Mouse (Mus musculus): ENCODE results near the gene Tmem211. TPM values are rescaled to one million over a fixed set of nuclear protein-coding genes. Genes with fewer than 3 reads are reported as not detected.

Tmem211 gene
- total RNA-seq, 1 experiment = 0.22 TPM

DNA sequence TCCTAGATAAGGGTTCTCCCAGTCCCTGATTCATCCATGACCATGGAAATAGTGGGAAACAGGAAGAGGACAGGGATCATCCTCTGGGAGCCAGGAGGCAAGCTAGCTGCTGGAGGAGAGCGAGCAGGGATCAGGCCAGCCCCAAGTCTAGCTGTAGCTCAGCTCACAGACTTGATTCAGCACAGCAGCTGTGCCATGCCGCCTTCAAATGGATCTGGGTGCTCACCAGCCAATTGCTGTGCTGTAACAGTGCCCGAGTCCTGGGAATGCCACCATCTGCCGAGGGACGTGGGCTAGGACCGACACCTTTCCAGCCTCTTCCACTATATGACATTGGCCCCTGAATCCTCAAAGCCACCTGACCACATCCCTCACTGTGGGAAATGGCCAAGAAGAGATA lies 30.8 kb upstream of the Tmem211 start:
- no peak for DNase-seq (ENCODE audit: low read depth, low spot score)
- Histone ChIP-seq H3K36me3 (ENCODE audit: control insufficient read depth, insufficient read depth, low read length, poor library complexity, severe bottlenecking) (no peaks in the 10 kb centered on the region), H3K9ac (ENCODE audit: insufficient read depth, low read depth, low read length, poor library complexity, severe bottlenecking) (no peak overlapping the region), H3K4me1 (ENCODE audit: control insufficient read depth in 2 of 2, insufficient read depth in 2 of 2, low read length in 2 of 2, poor library complexity in 1 of 2) (peaks cover 11 to 15% of the 10 kb centered on the region in 2 experiments), H3K27ac (ENCODE audit: insufficient read depth, low read depth, low read length, poor library complexity, severe bottlenecking) (no peak overlapping the region), H3K9me3 (ENCODE audit: control insufficient read depth, insufficient read depth, low read depth, low read length) (no peaks in the 10 kb centered on the region), H3K4me3 (ENCODE audit: insufficient read depth in 1 of 2, low read depth in 1 of 2, low read length in 2 of 2, poor library complexity in 1 of 2, severe bottlenecking in 1 of 2) (no peak overlapping the region)
- no peak for TF ChIP-seq ZNF384 (IDR thresholded peaks at IDR 0.05; ENCODE audit: low read depth, low read length)
- TF ChIP-seq HCFC1 (IDR thresholded peaks at IDR 0.05; ENCODE audit: borderline replicate concordance, insufficient read depth, low read length) = no peak
- no peak for TF ChIP-seq MAFK (IDR thresholded peaks at IDR 0.05; ENCODE audit: insufficient read depth, low read depth, low read length)
- TF ChIP-seq ZC3H11A (IDR thresholded peaks at IDR 0.05; ENCODE audit: borderline replicate concordance, low read depth, low read length) = no peak
- in situ Hi-C loops (cut with MboI; ENCODE audit: low sequenced_read_pairs in 2 of 2, unreplicated experiment in 2 of 2) = no loop called here

DNA sequence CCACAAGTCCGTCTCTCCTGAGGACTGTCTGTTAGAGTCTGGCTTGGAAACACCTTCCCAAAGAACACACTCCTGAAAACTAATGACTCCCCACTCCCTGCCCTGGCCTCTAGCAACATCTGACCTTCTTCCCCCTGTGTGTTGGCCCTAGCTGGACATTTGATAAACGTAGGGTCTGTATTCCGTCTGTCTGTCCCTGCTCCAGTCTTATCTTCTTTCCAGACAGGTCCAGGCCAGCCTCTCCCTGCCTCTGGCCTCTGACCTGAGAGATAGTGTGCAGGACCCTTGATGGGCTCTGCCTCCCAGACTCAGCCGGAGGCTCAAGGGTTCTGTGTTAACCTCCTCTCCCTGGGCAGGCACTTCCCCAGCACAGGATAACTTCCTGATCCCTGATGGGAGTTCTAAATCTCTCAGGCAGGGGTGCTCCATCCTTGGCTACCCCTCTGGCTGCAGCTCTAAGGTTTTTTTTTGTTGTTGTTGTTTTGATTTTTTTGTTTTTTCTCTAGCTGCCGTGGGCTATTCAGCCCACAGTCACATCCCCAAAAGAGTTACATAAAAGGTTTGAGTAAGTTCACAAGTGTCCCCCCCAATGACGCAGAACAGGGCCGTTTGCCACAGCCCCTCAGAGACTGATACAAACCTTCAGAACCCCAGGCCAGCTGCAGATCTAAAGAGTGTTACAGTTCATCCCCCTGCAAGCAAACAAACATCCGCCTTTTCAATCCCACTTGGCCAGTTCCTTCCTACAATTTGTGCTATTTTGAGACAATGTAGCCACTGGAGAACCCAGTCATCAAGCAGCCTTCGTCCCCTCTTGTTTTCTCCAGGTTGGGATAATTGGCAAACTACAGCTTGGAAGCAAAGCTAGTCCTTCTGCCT lies 29.6 kb upstream of the Tmem211 start:
- no peak for TF ChIP-seq MAFK (IDR thresholded peaks at IDR 0.05; ENCODE audit: insufficient read depth, low read depth, low read length)
- no peak overlapping the region for H3K4me3 ChIP-seq (ENCODE audit: insufficient read depth in 1 of 2, low read depth in 1 of 2, low read length in 2 of 2, poor library complexity in 1 of 2, severe bottlenecking in 1 of 2)
- no peaks in the 10 kb centered on the region; the same call in 1 of the 2 replicates for H3K36me3 ChIP-seq (ENCODE audit: control insufficient read depth, insufficient read depth, low read length, poor library complexity, severe bottlenecking)
- no peak for DNase-seq (ENCODE audit: low read depth, low spot score)
- in situ Hi-C loops (cut with MboI; ENCODE audit: low sequenced_read_pairs in 2 of 2, unreplicated experiment in 2 of 2) = no loop called here
- H3K27ac ChIP-seq (ENCODE audit: insufficient read depth, low read depth, low read length, poor library complexity, severe bottlenecking) = no peak overlapping the region
- H3K9ac ChIP-seq (ENCODE audit: insufficient read depth, low read depth, low read length, poor library complexity, severe bottlenecking) = no peak overlapping the region
- H3K4me1 ChIP-seq (ENCODE audit: control insufficient read depth in 2 of 2, insufficient read depth in 2 of 2, low read length in 2 of 2, poor library complexity in 1 of 2) = peaks cover 11 to 15% of the 10 kb centered on the region in 2 experiments
- H3K9me3 ChIP-seq (ENCODE audit: control insufficient read depth, insufficient read depth, low read depth, low read length) = no peaks in the 10 kb centered on the region

DNA sequence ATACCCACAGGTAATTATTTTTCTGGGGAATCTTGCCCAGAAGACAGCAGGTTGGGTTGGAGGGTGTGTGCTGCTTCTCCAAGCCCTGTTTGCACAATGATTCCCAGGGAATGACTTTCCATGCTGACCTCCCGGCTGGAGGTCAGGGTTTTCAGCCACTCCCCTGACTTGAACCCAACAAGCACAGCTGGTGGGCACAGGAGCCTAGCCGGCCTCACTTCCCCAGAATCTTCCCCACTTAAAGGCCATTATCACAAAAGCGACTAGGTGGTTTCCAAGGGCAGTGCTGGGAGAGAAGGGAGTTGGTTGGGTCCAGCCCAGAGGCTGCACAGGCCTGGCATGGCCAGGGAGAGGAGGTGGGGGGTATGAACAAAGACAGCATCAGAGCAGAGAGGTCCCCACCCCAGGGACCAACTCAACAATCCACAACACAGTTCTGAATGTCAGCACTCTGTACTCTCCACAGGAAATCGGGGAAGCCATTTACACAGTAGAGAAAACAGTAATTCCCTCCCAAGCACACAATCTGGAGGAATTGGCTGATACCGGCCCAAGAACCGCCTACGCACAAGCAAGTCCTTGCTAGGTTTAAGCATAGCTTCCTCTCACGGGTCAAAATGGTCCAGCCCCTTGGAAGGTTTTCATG lies 27.5 kb upstream of the Tmem211 start:
- Histone ChIP-seq H3K4me1 (ENCODE audit: control insufficient read depth in 2 of 2, insufficient read depth in 2 of 2, low read length in 2 of 2, poor library complexity in 1 of 2) (peaks cover 11 to 13% of the 10 kb centered on the region in 2 experiments), H3K27ac (ENCODE audit: insufficient read depth, low read depth, low read length, poor library complexity, severe bottlenecking) (no peak overlapping the region), H3K36me3 (ENCODE audit: control insufficient read depth, insufficient read depth, low read length, poor library complexity, severe bottlenecking) (no peaks in the 10 kb centered on the region; the same call in 1 of the 2 replicates), H3K4me3 (ENCODE audit: insufficient read depth in 1 of 2, low read depth in 1 of 2, low read length in 2 of 2, poor library complexity in 1 of 2, severe bottlenecking in 1 of 2) (no peak overlapping the region), H3K9ac (ENCODE audit: insufficient read depth, low read depth, low read length, poor library complexity, severe bottlenecking) (no peak overlapping the region), H3K9me3 (ENCODE audit: control insufficient read depth, insufficient read depth, low read depth, low read length) (no peaks in the 10 kb centered on the region)
- TF ChIP-seq MAFK (IDR thresholded peaks at IDR 0.05; ENCODE audit: insufficient read depth, low read depth, low read length) (no peak), ZC3H11A (IDR thresholded peaks at IDR 0.05; ENCODE audit: borderline replicate concordance, low read depth, low read length) (no peak), HCFC1 (IDR thresholded peaks at IDR 0.05; ENCODE audit: borderline replicate concordance, insufficient read depth, low read length) (no peak), ZNF384 (IDR thresholded peaks at IDR 0.05; ENCODE audit: low read depth, low read length) (no peak), CHD2 (IDR thresholded peaks at IDR 0.05; ENCODE audit: low read depth, low read length) (no peak)
- in situ Hi-C loops (cut with MboI; ENCODE audit: low sequenced_read_pairs in 2 of 2, unreplicated experiment in 2 of 2) = no loop called here
- DNase-seq (ENCODE audit: low read depth, low spot score) = no peak

DNA sequence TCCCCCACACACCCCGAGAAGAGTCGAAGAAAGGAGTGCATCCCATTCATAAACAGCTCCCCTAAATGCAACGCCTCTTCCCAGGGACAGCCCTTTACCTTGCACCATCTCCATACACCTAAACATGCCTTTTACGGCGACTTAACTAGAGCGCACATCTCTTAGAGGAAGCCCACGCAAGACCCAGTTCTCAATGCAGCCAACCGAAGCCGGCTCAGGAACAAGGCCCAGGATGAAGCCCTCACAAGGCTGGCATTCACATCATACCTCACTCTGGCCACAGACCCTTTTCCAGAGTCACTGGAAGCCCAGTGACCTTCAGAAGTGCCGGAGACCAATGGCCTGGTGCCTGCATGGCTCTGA lies 27.0 kb upstream of the Tmem211 start:
- H3K9ac ChIP-seq (ENCODE audit: insufficient read depth, low read depth, low read length, poor library complexity, severe bottlenecking) = no peak overlapping the region
- H3K36me3 ChIP-seq (ENCODE audit: control insufficient read depth, insufficient read depth, low read length, poor library complexity, severe bottlenecking) = no peaks in the 10 kb centered on the region; the same call in 1 of the 2 replicates
- no peak for DNase-seq (ENCODE audit: low read depth, low spot score)
- H3K9me3 ChIP-seq (ENCODE audit: control insufficient read depth, insufficient read depth, low read depth, low read length) = no peaks in the 10 kb centered on the region
- in situ Hi-C loops (cut with MboI; ENCODE audit: low sequenced_read_pairs in 2 of 2, unreplicated experiment in 2 of 2) = no loop called here
- H3K4me1 ChIP-seq (ENCODE audit: control insufficient read depth in 2 of 2, insufficient read depth in 2 of 2, low read length in 2 of 2, poor library complexity in 1 of 2) = peaks cover 11 to 13% of the 10 kb centered on the region in 2 experiments
- no peak overlapping the region for H3K4me3 ChIP-seq (ENCODE audit: insufficient read depth in 1 of 2, low read depth in 1 of 2, low read length in 2 of 2, poor library complexity in 1 of 2, severe bottlenecking in 1 of 2)
- H3K27ac ChIP-seq (ENCODE audit: insufficient read depth, low read depth, low read length, poor library complexity, severe bottlenecking) = no peak overlapping the region
- TF ChIP-seq MAFK (IDR thresholded peaks at IDR 0.05; ENCODE audit: insufficient read depth, low read depth, low read length) = no peak
- no peak for TF ChIP-seq CHD2 (IDR thresholded peaks at IDR 0.05; ENCODE audit: low read depth, low read length)
- no peak for TF ChIP-seq HCFC1 (IDR thresholded peaks at IDR 0.05; ENCODE audit: borderline replicate concordance, insufficient read depth, low read length)
- TF ChIP-seq ZNF384 (IDR thresholded peaks at IDR 0.05; ENCODE audit: low read depth, low read length) = no peak
- TF ChIP-seq ZC3H11A (IDR thresholded peaks at IDR 0.05; ENCODE audit: borderline replicate concordance, low read depth, low read length) = no peak

All from ES-E14 (cell line).